Mouse (Mus musculus) lung, postnatal 10 days (tissue): Measurements from ENCODE around the gene Tsga10.
"Not testable (repeated sequence)": the region's sequence is repeated elsewhere in the genome, so short reads cannot be mapped to it uniquely, and the experiment has no call there.

Experiments used
- DNase-seq: peaks from one replicate; pipeline ENCODE4 v3.0.0; 2021

Tsga10 gene

DNA sequence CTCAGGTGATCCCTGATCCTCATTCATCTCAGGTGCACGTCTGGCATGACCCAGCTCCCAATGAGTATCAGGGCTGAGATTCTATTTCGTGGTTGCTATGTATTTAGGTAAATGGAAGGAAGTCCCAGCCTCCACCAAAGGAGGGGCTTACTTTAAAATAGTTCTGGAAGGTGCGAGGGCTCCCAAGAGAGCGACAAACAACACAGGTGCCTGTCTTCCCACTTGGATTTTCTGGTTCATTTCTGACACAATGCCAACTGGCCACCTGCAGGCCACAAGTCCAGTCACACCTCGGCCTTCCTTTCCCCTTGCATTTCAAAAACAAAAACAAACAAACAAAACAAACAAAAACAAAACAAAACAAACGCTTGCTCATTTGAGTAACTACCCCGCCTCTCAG is 147.7 kb downstream of the Tsga10 start:
- no peak for DNase-seq

DNA sequence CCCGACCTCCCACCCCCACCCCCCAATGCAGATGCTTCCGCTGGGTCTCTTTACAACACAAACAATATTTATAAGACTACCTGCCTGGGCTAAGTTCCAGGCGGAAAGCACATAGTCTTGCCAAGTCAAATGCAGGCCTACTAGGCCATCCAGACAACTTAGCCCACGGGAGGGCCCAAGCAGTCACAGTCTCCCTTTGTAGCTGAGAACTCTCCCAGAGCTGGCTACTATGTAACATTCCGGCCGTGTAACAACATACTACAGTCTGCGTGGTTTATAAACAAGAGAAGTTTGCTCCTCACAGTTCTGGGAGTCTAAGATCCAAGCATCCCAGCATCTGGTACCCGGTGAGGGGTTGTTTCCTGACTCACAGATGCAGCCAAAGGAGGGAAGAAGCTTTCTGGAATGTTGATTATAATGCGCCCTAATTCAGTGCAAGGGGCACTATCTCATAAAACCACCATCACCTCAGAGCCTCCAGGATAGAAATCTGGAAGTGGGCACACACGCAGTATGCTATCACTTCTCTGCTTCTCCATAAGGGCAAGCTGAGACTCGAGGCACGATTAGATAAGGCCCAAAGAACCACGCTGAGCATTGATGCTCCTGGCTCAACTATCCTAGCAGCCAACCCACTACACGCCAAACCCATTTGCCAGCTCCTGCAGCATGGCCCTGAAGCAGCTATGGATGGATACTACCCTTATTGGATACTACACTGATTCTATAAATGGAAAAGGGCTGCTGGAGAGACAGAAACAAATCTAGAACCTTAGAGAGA is 148.6 kb downstream of the Tsga10 start:
- no peak for DNase-seq

DNA sequence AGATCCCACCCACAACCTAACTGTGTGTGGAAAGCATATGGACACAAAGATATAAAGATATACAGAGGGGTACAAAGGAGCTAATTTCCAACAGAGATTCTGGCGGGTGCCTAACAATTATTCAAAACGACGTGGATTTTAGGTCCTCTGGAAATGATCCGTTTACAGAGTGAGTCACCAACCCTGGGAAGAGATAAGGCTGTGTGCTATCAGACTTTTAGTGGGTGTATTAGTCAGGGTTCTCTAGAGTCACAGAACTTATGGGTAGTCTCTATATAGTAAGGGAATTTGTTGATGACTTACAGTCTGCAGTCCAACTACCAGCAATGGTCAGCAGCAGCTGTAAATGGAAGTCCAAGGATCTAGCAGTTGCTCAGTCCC is 153.9 kb downstream of the Tsga10 start:
- DNase-seq: not testable (repeated sequence)

DNA sequence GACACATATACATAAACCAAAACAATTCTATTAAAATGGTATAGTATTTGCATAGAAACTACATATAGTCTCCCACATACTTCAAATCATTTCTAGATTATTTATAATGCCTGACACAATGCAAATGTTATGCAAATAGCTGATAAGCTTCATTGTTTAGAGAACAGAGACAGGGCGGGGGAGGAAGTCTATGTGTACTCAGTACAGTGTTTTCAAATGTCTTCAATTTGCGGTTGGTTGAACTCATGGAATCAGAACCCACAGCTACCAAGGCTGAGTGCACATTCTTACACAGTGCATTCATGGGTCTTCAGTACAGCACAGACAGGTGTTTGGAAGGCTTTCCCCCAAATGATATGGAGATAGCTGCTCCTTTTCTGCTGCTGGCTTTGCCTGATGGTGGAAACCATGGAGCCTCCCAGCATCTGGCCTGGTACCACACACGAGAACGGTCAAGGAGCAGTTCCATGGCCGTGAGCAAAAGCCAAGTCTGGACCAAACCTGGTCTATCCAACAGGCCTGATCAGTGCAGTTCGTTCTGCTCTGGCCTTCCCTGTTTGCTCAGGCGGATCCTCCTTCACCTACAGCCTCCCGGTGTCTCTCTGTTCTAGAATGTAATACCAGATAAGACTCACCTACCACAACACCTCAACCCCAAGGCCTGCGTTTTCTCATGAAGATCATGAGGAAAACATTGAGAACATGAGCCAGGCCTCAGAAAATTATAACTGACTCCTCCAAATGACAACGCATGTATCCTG is 154.5 kb downstream of the Tsga10 start:
- no peak for DNase-seq

GRCm38 (mm10) chr1:37711082-37711481 is 155.1 kb downstream of the Tsga10 start:
- DNase-seq: no peak

- no peak for DNase-seq
These were observed 156.5 kb downstream of the Tsga10 start for GRCm38 (mm10) chr1:37709736-37710135.

- DNase-seq: no peak
These were observed 157.8 kb downstream of the Tsga10 start for GRCm38 (mm10) chr1:37708270-37708955.
